Mouse (Mus musculus) layer of hippocampus, adult 9-11 months (tissue): ENCODE measurements around the gene Gm7697.
"Not testable (repeated sequence)": the region's sequence is repeated elsewhere in the genome, so short reads cannot be mapped to it uniquely, and the experiment has no call there.

Source experiments
- DNase-seq: peaks from one replicate; pipeline ENCODE4 v3.0.0; 2022

Gm7697 gene

GRCm38 (mm10) chr8:69522876-69523275 is at the start of gene Gm7697:
Gene Gm7697 (minus strand): TSS chr8:69522976.
- DNase-seq: not testable (repeated sequence)

- not testable (repeated sequence) for DNase-seq
Measured at GRCm38 (mm10) chr8:69551249-69551648, 28.5 kb upstream of the Gm7697 start.

GRCm38 (mm10) chr8:69549556-69549955 is 26.8 kb upstream of the Gm7697 start:
- not testable (repeated sequence) for DNase-seq

GRCm38 (mm10) chr8:69548114-69548513 is 25.3 kb upstream of the Gm7697 start:
- not testable (repeated sequence) for DNase-seq

GRCm38 (mm10) chr8:69547208-69547607 is 24.4 kb upstream of the Gm7697 start:
- not testable (repeated sequence) for DNase-seq

- not testable (repeated sequence) for DNase-seq
Measured at GRCm38 (mm10) chr8:69545020-69545419, 22.2 kb upstream of the Gm7697 start.

GRCm38 (mm10) chr8:69544511-69544910 is 21.7 kb upstream of the Gm7697 start:
- not testable (repeated sequence) for DNase-seq

- not testable (repeated sequence) for DNase-seq
Measured at GRCm38 (mm10) chr8:69543984-69544383, 21.2 kb upstream of the Gm7697 start.

- DNase-seq: not testable (repeated sequence)
Measured at GRCm38 (mm10) chr8:69540764-69541163, 18.0 kb upstream of the Gm7697 start.

GRCm38 (mm10) chr8:69540331-69540730 is 17.6 kb upstream of the Gm7697 start:
- not testable (repeated sequence) for DNase-seq

- peak; percentile 2 for DNase-seq
Measured at GRCm38 (mm10) chr8:69474946-69475345, 47.8 kb downstream of the Gm7697 start.

GRCm38 (mm10) chr8:69453465-69453864 is 69.3 kb downstream of the Gm7697 start, which contains the start of gene Gm9495:
Gene Gm9495 (minus strand): TSS chr8:69453565.
- not testable (repeated sequence) for DNase-seq
